Mouse (Mus musculus) cerebellum, adult 8-10 months (tissue): ENCODE data around the gene Thsd4.
A peak's percentile ranks its signal among the peaks of the same experiment; 100 is the strongest.

Experiments
- DNase-seq: peaks from one replicate; pipeline ENCODE4 v3.0.0; 2022

The Thsd4 gene

DNA sequence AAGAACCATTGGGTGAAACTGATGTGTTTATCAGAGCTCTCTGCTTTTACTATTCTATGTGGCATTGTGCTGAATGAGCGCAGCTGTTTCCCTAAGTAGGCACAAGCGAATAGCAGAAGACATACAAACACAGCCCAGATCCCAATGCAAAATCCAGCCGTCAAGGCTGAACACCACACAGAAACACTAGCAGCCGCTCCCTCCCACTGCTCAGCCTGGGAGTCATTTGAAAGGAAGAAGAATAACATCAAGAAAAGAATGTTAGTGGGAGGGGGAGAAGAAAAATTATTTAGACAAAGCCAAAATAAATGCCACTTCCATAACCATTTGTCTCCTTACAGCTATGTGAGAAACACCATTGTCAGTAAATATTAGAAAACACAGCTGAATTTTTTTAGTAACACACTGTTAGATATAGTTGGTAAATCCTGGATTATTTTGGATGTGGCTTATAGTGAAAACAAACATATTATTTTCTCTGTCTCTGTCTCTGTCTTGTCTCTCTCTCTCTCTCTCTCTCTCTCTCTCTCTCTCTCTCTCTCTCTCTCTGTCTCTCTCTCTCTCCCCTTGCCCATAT, 148.6 kb downstream of the Thsd4 start:
- no peak for DNase-seq

DNA sequence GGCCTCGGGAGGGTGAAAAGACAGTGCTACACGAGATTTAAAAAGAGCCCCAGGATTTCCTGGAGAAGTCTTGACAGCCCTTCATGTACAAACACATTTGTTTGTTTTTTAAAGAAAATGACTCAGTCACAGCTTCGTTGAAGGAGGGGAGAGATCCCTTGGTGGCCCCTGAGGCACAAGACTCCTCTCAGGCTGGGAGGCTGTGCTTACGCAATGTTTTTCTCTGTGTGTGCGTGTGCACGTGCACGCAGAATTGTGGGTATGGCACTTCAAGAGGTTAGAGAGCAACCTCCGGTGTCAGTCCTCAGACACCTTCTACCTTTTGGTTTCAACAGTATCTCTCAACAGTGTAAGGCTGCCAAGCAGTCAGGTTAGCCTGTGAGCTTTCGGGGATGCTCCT, 153.3 kb downstream of the Thsd4 start:
- no peak for DNase-seq

DNA sequence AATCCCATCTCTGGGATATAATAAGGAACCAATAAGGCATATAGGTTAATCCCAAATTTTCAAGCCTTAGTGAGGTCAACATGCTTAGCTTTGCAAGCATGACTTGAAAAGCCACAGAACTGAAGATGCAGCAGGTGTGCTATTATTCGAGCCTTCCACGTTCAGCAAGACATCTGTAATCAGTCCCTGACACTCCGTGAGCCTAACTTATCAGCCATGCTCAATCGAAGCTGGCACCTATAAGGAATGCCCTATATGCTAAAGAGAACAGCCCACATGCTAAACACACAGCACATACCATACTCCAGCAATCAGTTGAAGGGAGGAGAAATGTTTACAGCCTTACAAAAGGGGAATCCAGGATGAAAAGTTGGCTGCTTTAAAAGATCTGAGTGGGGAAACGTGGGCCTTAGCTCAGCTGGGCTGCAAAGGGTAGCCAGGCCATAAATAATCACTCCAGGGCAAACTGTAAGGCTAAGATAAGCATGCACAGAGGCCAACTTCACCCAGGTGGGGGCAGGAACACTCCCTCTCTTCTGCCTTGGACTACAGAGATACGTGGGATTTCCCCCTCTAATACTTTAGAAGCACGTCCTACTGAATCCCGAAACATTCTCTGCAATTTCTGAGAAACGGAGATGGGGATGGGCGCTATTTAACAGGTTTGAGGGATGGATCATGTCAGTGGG, 154.1 kb downstream of the Thsd4 start:
- DNase-seq = no peak

DNA sequence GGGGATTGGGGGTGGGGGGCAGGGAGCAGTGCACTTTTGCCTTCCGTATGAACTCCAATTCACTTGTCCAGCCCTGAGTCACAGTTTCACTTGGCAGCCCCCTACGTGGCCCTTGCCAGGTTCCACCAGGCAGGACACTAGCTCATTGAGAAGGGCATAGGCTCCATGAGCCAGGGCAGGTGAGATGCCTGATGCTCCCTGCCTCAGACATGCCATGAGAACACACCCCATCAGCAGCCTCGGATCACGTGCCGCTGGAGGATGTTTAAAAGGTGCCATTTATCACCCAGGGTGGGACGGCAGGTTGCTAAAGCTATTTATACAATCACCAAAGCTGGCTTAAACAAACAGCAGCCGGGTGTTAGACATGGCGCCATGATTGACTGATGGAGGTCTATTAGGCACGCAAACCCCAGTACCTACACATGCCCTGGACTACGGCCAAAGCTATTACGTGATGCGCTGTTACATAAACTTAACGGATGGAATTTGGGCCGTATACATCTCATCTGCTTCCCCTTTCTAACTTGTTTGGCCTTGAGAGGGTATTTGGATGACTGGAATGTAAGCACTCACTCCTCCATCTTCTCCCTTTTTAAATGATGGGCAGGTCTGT, 157.6 kb downstream of the Thsd4 start:
- no peak for DNase-seq

DNA sequence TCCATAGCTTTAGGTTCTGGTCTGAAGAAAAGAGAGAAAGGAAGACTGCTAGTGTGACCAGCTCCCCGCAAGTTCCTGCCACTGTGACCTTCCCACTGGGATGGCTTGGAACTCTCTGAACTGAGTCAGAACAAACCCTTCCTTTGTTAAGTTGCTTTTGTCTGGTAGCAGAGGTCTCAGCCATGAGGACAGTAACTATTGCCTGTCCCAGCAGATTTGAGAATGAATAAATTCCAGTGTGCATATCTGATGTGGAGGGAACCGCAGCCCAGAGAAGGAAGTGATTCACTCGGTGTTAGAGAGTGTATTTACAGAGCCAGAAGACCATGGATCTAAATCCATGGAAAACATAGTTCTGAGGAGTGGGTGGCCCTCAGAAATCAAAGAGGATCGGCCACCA, 169.5 kb downstream of the Thsd4 start:
- no peak for DNase-seq

DNA sequence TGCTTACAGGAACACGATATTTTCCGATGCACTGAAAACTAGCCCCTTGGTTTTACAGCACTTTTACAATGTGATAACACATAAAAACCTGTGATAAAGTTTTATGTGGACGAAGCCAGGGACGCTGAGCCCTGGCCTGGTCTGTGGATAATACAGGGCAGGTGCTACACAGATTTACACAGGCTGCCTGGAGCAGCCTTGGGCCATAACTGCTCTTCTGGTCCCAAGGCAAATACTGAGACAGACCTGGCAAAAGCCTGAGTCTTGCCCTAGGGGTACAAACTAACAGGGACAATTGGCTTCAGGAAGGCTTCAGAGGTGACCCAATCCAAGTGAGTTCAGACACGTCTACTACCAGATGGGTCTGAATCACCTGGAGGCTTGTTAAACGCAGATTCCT, 170.7 kb downstream of the Thsd4 start:
- no peak for DNase-seq

DNA sequence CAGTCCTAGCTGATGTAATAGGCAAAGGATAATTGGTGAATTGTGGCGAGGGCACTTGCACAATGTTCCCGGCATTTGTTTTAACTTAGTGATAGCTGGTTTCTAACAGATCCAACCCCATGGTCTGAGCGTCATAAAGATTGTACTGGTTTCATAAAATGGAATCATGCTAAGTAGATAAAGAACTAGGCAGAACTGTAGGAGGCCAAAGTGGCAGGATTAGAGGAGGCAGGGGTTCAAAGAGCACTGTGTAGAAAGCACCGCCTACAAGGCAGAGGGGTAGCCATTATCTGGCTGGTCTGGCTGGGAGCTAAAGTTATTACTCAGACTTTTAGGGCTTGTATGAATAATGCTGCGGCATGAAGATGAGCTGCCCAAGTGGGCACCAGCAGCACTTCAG, 185.7 kb downstream of the Thsd4 start:
- no peak for DNase-seq

DNA sequence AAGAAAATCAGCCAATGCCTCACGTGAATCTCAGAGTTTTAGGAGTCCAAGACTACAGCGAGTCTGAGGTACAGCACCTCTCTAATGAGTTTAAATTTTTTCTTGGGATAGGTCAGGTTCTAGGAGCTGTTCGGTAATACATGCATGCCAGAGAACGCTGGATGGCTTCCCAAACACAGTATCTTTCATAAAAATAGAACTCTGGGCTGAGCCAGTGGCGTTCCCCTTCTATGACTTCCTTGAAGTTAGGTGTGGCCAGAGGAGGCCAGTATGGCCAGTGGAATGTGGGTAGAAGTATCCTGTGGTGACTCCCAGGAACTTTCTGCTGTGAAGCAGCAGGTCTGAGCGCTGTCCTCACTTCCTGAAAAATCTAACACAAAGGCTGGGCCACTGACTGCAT, 186.4 kb downstream of the Thsd4 start:
- no peak for DNase-seq

DNA sequence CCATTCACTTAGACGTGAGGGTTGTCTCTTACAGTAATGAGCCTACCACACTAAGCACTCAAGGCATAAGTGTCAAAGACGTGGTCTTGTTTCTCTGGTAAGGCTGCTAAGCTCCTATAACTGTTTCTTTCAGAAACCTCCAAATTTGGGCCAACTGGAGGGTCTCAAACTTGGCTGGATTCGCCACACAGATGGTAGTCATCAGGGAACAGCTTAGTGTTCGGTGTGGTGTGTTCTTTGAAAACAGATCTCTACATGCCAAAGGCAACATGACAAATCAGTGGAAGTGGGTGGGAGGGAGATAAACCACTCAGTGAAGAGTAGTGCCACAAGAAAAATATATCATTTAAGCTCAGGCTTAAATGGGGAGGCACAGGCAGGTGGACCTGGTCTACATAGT, 191.9 kb downstream of the Thsd4 start:
- no peak for DNase-seq

DNA sequence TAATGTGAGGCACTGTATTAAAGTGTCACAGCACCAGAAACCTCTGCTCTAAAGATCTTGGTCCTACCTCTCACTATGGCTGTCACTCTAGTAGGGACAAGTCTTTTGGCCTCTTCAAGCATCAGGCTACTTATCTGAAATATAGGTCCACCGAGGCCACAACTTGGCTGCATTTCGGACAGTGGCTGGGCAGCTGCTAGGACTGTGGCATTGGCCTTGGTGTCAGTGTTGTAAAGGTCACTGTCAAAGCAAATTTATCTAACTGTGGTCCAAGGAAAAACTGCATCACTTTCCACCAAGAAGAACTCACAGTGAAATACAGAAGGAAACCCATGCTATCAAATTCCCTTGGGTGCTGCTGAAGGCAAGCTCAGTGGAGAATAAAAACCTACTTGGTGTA, 197.1 kb downstream of the Thsd4 start:
- no peak for DNase-seq

DNA sequence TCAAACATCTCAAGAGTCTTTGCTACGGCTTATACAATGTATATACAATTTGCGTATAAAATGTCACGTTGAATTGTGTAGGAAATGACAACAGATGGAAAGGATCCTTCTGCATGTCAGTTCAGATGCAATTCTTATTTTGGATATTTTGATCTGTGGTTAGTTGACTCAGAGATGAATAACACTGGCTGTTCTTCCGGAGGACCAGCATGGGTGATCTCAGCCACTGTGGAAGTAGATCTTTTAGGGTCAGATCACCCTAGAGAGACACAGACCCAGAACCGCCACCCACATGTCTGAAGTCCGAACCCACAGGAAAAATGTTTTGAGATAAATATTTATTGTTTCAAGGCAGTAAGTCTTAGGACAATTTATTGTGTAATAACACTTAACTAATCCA, 198.4 kb downstream of the Thsd4 start:
- no peak for DNase-seq

DNA sequence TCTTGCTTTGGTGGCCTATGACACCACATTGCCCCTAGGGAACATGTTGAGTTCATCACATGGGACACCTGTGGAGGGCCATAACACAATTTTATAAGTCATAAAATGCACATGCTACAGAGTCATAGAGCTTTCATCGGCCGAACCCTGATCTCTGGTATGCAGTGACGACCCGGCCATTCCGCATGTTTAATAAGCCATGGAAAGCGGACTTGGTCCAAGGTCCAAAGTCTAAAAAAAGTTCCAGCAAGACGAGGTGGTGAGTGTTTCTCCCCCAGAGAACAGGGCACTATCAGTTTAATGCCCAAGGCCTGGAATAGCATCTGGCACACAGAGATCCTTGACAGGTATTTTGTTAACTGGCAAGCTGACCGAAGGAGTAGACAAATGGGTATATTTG, 204.6 kb downstream of the Thsd4 start:
- DNase-seq = no peak

DNA sequence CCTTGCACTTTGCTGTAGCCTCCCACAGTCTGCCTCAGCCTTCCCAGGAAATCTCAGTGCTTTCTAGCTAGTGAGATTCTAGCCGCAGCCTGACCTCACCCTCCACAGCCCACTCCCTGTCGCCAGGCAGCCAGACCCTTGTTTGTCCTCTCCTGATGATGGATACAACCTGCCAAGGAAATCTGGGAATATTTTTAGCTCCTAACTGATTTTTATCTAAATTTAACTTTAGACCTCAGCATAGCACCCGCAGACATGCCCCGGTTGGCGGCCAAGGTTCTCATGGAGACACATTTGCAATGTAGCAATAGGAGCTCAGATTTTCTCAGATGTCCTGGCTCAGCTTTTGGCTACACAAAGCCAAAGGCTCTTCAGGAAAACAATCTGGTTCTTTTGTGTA, 205.3 kb downstream of the Thsd4 start:
- DNase-seq = no peak

DNA sequence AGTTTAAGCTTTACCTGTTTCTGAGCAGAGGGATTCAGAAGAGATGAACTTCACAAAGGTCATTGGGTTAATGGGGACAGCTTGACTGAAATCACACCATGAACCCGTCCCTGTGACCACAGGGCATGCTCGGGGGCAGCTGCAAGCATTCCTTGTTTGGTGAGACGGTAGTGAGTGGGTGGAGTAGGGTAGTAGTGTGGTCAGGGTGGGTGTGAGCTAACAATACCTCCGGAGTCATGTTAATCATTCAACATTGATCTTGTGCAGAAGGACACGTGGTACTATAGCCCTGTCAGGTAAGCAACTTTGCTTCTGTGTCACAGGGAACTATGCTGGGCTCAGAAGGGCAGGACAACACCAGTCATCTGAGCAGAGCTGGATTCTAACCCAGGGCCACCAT, 206.3 kb downstream of the Thsd4 start:
- no peak for DNase-seq

DNA sequence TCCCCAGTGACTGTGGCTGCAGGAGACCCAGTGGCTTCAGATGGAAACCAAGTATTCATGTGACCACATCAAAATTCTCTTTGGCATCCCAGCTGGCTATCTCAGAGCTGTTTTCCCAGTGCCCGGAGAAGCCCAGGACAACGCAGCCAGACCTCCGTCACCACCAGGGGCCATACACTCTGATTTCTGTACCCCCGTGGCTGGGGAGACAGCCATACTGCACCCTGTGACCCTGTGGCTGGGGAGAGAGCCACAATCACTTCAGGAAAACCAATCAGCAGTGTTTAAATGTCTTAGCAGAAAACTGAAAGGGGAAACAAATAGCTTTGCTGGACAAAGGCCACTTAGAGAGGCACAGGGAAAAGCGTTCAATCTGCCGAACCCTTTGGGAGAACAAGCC, 208.2 kb downstream of the Thsd4 start:
- DNase-seq = no peak

DNA sequence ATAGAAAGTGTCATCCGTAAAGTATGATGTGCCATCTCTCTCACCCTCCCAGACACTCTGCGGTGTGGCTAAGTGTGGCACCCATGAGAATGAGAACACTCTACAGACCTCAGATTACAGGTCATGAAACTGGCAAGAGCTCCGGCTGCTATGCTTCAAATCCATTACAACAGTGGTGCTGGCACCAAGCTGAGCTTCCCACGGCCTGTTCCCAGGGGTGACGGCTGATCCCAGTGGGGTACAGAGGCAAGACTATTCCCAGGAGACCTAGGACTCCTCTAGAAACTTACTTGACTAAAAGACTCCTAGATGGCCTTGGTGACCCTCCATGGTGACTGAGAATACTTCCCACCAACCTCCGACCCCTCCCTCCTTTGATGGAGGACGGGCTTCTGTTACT, 209.2 kb downstream of the Thsd4 start:
- DNase-seq = no peak

DNA sequence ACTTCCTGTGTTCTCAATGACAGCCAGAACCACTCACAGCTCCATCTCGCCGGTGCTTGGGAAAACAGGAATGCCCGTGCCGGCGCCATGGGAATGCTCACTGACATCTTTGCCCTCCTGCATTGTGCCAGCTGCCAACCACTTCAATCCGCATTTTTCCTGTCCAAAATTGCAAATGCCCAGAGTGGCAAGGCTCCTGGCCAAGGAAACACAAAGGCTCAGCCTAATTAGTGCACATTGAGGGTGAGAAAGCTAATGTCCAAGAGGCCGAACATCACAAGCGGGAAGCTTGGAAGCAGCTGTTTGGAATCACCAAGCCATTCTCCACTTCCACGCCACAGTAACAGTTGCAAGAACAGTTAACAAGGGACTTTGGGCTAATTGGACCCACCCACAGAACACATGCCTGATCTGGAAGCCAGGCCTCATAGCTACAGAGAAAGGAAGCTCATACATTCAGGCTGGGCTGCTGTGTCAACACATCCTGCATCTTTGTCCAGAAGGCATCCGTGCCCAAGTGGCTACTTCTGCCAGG, 210.2 kb downstream of the Thsd4 start:
- DNase-seq = no peak

DNA sequence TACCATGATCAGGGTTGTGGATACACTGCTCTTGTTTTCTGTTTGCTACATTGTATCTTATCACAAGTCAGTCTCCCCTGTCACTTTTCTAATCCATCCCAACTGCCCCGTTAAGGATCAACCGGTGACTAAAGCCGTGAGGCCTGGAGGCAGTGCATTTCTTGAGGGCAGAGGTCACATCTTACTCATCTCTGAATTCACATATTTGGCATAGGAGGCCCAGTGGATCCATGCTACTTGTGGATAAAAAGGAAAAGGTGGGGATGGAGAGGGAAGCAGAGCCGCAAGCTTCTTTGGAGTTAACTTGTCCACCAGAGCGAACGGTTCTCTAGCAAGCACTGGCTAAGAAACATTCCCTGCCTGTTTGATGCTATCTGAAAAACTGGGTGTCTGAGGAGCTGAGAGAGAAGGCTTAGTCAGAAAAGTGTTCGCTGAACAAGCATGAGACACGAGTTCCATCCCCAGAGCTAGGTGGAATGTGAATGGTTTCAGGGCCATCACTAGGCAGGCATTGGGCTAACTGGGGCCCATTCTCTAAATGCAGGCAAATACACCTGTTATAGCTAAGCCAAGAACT, 211.0 kb downstream of the Thsd4 start:
- no peak for DNase-seq

DNA sequence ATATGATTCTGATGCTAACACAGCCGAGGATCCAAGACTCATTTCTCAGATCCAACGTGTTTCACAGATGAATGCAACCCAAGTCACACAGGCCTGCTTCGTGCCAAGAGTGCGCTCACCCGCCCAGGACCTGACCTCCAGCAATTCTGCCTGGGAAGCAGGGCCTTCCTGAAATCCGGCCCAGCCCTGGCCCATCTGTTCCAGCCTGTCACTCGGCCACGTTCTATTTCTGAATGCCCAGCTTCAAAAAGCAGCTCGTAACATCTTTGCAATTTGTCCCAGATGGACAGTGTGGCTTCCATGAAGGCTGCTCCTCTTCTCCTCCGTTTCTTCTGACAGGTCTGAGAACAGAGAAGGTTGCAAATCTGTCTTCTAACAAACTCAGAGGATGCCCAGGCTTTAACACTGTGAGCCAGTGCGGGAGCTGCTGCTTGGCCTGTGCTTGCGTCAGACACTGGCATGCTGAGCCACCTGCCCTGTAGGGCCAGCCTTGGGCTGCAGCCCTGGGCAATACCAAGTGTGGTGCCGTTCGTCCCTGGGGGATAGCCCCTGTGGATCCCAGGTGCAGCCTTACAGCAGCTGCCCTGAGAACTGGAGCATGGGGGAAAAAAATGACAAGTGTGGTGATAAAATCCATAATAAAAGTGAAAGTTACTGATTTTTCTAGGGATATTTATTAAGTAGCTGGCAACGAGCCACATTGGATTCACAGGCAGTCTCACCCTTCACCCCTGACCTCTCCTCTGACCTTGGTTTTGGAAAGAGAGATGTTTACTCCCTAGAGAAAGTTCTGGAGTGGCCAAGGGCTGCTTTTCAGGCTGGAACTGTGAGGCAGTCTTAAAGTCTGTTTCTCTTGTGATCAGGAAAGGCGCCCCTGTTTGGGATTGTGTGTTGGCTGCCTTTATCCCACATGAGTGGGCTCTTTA, 211.8 kb downstream of the Thsd4 start:
- DNase-seq = peak; percentile 87

DNA sequence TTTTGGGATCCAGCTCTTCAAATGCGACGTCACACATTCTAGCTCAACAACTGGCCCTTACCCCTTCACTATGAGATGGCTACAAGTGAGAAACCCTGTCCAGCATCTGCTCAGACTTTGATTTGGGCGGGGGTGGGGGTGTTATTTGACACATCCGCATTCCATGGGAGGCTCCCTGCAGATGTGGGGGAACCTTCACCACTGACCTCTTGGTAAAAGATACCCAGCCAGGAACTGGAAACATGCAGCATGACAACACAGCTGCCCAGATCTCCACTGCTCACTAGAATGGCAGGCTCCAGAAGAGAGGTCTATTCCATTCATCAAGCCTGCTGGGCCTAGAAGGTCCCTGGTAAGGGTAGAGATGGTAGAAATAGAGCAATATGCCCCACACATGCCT, 213.7 kb downstream of the Thsd4 start:
- no peak for DNase-seq

DNA sequence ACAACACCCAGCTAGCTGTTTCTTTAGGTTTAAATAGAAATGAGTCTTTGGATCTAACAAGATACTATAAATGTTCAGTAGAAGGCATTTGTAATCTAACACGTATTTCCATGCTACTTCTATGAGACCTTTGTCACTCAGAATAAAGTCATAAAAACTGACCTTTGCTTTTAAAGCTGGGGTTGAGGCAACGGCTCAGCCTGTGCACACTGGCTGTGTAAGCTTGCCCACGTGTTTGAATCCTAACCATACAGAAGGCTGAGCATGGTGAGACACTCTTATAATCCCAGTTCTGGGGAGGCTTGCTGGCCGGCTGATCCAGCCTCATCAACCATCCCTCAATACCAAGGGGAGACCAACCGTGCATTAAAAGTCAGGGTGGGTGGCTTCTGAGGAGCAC, 214.4 kb downstream of the Thsd4 start:
- no peak for DNase-seq

DNA sequence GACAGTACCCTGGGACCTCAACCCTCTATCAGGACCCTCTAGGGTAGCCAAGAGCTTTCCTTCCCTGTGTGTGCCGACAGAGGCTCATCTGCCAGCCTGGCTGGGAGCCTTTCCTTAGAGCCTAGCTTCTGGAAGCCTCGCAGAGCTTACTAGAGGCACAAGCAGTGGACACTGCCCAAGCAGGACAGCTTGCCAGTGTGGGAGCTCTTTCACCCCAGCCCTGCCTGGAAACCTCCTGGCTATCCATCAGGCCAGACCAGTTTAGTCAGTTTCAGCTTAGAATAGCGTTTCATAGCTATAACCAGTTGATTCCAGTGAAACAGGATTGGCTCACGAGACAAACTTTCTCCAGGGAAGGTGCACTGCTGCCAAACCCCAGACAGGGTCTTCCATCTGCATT, 215.6 kb downstream of the Thsd4 start:
- DNase-seq = peak; percentile 50

DNA sequence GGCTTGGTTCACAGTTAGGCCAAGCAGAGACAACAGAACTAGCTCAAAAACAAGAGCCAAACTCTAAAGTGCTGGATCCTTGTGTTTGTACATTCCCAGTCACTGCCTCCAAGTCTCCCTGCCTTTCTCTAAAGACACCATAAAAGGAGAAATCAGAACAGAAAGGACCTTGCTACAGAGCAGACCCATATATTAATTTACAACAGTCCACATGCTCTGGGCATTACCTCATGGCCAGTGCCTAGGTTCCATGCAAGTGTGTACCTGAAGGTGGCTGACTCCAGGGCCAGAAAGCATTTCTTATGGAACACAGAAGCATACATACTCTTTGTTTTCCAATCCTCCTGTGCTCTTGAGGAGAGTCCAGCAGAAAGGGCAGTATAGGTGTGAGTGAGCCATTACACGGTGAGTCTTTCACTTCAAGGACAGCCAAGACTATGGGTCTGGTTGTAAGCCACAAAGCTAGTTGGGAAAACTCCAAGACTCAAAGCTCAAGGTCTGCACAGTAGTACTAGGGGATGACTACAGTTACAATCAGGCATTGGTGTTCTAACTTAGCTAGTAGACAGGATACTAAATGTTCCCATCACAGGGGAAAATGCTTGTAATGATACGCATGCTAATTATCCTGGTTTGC, 216.5 kb downstream of the Thsd4 start:
- no peak for DNase-seq
